Mouse (Mus musculus) kidney, embryonic 15.5 days (tissue): ENCODE results near the gene Hephl1. TPM values are rescaled to one million over a fixed set of nuclear protein-coding genes. Genes with fewer than 3 reads are reported as not detected.

ENCODE experiments used
- ATAC-seq: fragments of 200-750 bp; cut with Nextera tagmentation; replicated peaks from 2 replicates; pipeline ENCODE4 v1.8.0; 2017; ENCODE audit warnings: moderate TSS enrichment; ENCODE audit not compliant: low FRiP score
- H3K27ac ChIP-seq: fragments of 300-500 bp; sonication (generic); 2 replicates; pipeline ENCODE4 v1.5.1; 2015; ENCODE audit warnings: mild to moderate bottlenecking, inconsistent platforms
- H3K27me3 ChIP-seq: fragments of 300-500 bp; sonication (generic); 2 replicates; pipeline ENCODE4 v1.6.1; 2015; ENCODE audit warnings: inconsistent platforms
- H3K36me3 ChIP-seq: fragments of 300-500 bp; sonication (generic); 2 replicates; pipeline ENCODE4 v1.6.1; 2015; ENCODE audit warnings: inconsistent platforms
- H3K4me1 ChIP-seq: fragments of 300-500 bp; sonication (generic); 2 replicates; pipeline ENCODE4 v1.6.1; 2015; ENCODE audit warnings: inconsistent platforms
- H3K4me2 ChIP-seq: fragments of 300-500 bp; sonication (generic); 2 replicates; pipeline ENCODE4 v1.6.1; 2015; ENCODE audit warnings: moderate library complexity, mild to moderate bottlenecking, inconsistent platforms
- H3K4me3 ChIP-seq: fragments of 300-500 bp; sonication (generic); replicated peaks from 2 replicates; pipeline ENCODE4 v1.5.1; 2015; ENCODE audit warnings: mild to moderate bottlenecking, inconsistent platforms
- H3K9ac ChIP-seq: fragments of 300-500 bp; sonication (generic); 2 replicates; pipeline ENCODE4 v1.6.1; 2015; ENCODE audit warnings: mild to moderate bottlenecking, inconsistent platforms
- H3K9me3 ChIP-seq: fragments of 300-500 bp; sonication (generic); replicated peaks from 2 replicates; pipeline ENCODE4 v1.6.1; 2016; ENCODE audit warnings: inconsistent platforms
- WGBS: fragments of 180-500 bp; shearing (Covaris S2); methylation state at CpG from one replicate; pipeline ENCODE4 v1.1.7; 2015; ENCODE audit warnings: mixed read lengths; 5-methylcytosine and 5-hydroxymethylcytosine counted together
- polyA plus RNA-seq: library from polyadenylated mRNA; unstranded; fragments of >200 nt; fragmentation: Nextera tagmentation; extraction: Ambion mirVana; gene quantifications from 2 replicates; pipeline ENCODE4 v1.2.1, GENCODE M21; 2015

The Hephl1 gene
- polyA plus RNA-seq, 1 experiment from 2014 or later, result 0.05 TPM

GRCm38 (mm10) chr9:15004298-15004685 lies 107.6 kb downstream of the Hephl1 start:
- Histone ChIP-seq H3K9me3 (no peaks in the 10 kb centered on the region), H3K27ac (no peak overlapping the region), H3K9ac (no peak overlapping the region), H3K4me2 (no peak overlapping the region), H3K27me3 (no peaks in the 10 kb centered on the region), H3K4me3 (no peak overlapping the region), H3K4me1 (0 out of 2 replicates have a peak, but pooled peaks cover 6% of the 10 kb centered on the region), H3K36me3 (peaks cover 33% of the 10 kb centered on the region)
- 69% methylated on average over 9 of the region's 9 CpGs for WGBS
- ATAC-seq, result 0 out of 2 replicates have a peak, but pooled peaks have one; percentile 33

- Histone ChIP-seq H3K36me3 (peaks cover 33% of the 10 kb centered on the region), H3K4me3 (no peak overlapping the region), H3K27ac (no peak overlapping the region), H3K9ac (no peak overlapping the region), H3K9me3 (no peaks in the 10 kb centered on the region), H3K4me2 (no peak overlapping the region), H3K27me3 (no peaks in the 10 kb centered on the region), H3K4me1 (0 out of 2 replicates have a peak, but pooled peaks cover 6% of the 10 kb centered on the region)
- ATAC-seq, result no peak
- 41% methylated on average over 10 of the region's 10 CpGs for WGBS
Observed at GRCm38 (mm10) chr9:15003676-15004297, 108.1 kb downstream of the Hephl1 start.

- WGBS, result 47% methylated on average over 6 of the region's 6 CpGs
- no peak overlapping the region for H3K4me3 ChIP-seq
- H3K4me2 ChIP-seq, result no peak overlapping the region
- H3K9ac ChIP-seq, result no peak overlapping the region
- no peaks in the 10 kb centered on the region for H3K9me3 ChIP-seq
- 0 out of 2 replicates have a peak, but pooled peaks cover 6% of the 10 kb centered on the region for H3K4me1 ChIP-seq
- peaks cover 30% of the 10 kb centered on the region for H3K36me3 ChIP-seq
- no peak for ATAC-seq
- H3K27ac ChIP-seq, result no peak overlapping the region
- H3K27me3 ChIP-seq, result no peaks in the 10 kb centered on the region
Observed at GRCm38 (mm10) chr9:15002995-15003613, 108.8 kb downstream of the Hephl1 start.

Other genes with a start within 250 kb of the Hephl1 start
- gene Izumo1r, start 208.2 kb downstream of the Hephl1 start, polyA plus RNA-seq, result 0.16 and 0.21 TPM in 2 replicates
- 45.7 and 48.0 TPM in 2 replicates for gene Panx1, start 66.6 kb downstream of the Hephl1 start, polyA plus RNA-seq
- 6.0 and 6.9 TPM in 2 replicates for gene Vstm5, start 126.9 kb upstream of the Hephl1 start, polyA plus RNA-seq
- 35.4 and 39.2 TPM in 2 replicates for gene Med17, start 167.8 kb upstream of the Hephl1 start, polyA plus RNA-seq
- gene Taf1d, start 194.1 kb upstream of the Hephl1 start, polyA plus RNA-seq, result 94.4 and 94.9 TPM in 2 replicates
- gene 4931406C07Rik, start 194.3 kb upstream of the Hephl1 start, polyA plus RNA-seq, result 18.2 and 20.7 TPM in 2 replicates
- gene Cep295, start 245.7 kb upstream of the Hephl1 start, polyA plus RNA-seq, result 16.8 and 18.2 TPM in 2 replicates